Mouse (Mus musculus): Measurements from ENCODE around the gene Ippk. TPM values are rescaled to one million over a fixed set of nuclear protein-coding genes. Genes with fewer than 3 reads are reported as not detected.

Ippk gene
- 13.5 and 14.9 TPM in 2 replicates for polyA plus RNA-seq (2014; fragmentation: Nextera tagmentation; extraction: Ambion mirVana)

DNA sequence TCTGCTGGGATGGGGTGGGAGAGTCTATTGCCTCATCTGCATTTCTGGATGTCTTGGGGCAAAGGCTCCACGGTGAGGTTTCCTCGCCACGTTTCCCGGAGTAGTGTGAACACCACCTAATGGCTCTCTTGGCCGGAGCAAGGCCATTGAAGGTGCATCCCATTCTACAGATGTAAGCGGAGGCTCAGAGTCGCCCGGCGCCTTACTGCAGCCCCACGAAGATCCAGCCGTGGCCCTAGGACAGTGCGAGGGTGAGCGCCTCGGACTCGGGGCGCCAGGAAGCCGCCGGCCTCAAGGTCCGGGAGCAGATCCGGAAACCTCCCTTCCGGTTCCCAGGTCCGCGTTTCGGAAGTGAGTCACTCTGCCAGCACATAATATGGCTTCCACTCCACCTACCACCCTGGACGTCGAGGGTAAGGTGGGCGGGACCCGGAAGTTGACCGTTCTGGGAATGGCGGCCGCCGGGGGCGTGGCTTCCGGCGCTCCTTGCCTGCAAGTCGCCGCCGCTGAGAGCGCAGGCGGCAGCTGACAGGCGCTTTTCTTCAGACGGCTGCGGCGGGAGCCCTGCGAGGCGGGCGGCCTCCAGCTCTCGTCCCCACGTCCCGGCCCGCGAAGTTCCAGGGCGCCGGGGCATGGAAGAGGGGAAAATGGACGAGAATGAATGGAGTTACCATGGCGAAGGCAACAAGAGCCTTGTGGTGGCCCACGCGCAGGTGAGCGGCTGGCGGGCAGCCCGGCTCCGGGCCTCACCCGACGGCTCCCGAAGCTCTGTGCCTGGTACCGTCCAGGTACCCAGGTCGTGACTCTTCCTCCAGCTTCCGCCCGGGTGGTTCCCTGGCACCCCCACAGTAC lies at the start of gene Ippk:
Gene Ippk, plus strand, starts transcription at position 496 of the 852 bp plus-strand sequence.
- WGBS: under 1% methylated on average over 63 of the region's 69 CpGs
- Histone ChIP-seq H3K27me3 (ENCODE audit: control insufficient read depth, insufficient read depth, low read length) (no peaks in the 10 kb centered on the region), H3K27ac (replicated peaks; ENCODE audit: low read depth, low read length) (peak within 1 kb of the TSS; percentile 84), H3K9ac (replicated peaks; ENCODE audit: low read length) (peak within 1 kb of the TSS; percentile 90), H3K36me3 (replicated peaks; ENCODE audit: control insufficient read depth, insufficient read depth, low read depth, low read length) (no peaks in the 10 kb centered on the region), H3K4me1 (ENCODE audit: control insufficient read depth, insufficient read depth, low read length) (peaks cover 7% of the 10 kb centered on the region; the same call in 1 of the 2 replicates), H3K9me3 (replicated peaks; ENCODE audit: control insufficient read depth, low read length) (no peaks in the 10 kb centered on the region), H3K4me2 (ENCODE audit: low read depth, low read length) (peak within 1 kb of the TSS; percentile 81), H3K4me3 (ENCODE audit: low read depth, low read length) (peak within 1 kb of the TSS; percentile 80)
- DNase-seq (ENCODE audit: low spot score) (peak; percentile 98), ATAC-seq (replicated peaks; ENCODE audit: insufficient number of reproducible peaks, low FRiP score, low TSS enrichment, low read depth) (peak; percentile 98)

DNA sequence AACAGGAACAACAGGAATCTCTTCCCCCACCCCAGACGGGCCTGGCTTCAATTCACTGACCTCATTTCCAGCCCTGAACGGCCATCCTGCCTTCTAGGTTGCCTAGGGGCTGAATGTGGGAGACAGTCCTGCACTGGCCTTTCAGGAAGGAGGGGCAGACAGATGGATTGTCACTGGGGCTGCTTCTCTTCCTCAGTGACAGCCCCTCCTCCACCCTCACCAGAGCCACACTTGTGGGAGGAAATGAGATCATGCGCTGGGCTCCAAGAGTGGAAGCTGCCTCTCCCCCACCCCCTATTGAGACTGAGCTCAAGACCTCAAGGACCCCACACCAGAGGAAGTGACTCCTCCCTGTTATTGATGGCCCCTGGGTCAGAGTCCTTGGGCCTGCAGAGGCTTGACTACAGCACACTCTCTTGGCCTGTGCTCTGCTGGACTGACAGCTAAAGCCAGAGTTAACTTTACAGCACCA lies 49.6 kb upstream of the Ippk start:
- Histone ChIP-seq H3K27ac (replicated peaks; ENCODE audit: low read depth, low read length) (peak overlapping the region; percentile 52; the same call in 1 of the 2 replicates), H3K36me3 (replicated peaks; ENCODE audit: control insufficient read depth, insufficient read depth, low read depth, low read length) (no peaks in the 10 kb centered on the region), H3K4me3 (ENCODE audit: low read depth, low read length) (no peak overlapping the region), H3K27me3 (ENCODE audit: control insufficient read depth, insufficient read depth, low read length) (no peaks in the 10 kb centered on the region), H3K9ac (replicated peaks; ENCODE audit: low read length) (no peak overlapping the region; the same call in 1 of the 2 replicates), H3K9me3 (replicated peaks; ENCODE audit: control insufficient read depth, low read length) (no peaks in the 10 kb centered on the region), H3K4me2 (ENCODE audit: low read depth, low read length) (no peak overlapping the region), H3K4me1 (ENCODE audit: control insufficient read depth, insufficient read depth, low read length) (0 out of 2 replicates have a peak, but pooled peaks cover 2% of the 10 kb centered on the region)
- WGBS: 22% methylated on average over 3 of the region's 3 CpGs
- peak; percentile 43 for DNase-seq (ENCODE audit: low spot score)
- peak; percentile 51; the same call in 1 of the 2 replicates for ATAC-seq (replicated peaks; ENCODE audit: insufficient number of reproducible peaks, low FRiP score, low TSS enrichment, low read depth)

DNA sequence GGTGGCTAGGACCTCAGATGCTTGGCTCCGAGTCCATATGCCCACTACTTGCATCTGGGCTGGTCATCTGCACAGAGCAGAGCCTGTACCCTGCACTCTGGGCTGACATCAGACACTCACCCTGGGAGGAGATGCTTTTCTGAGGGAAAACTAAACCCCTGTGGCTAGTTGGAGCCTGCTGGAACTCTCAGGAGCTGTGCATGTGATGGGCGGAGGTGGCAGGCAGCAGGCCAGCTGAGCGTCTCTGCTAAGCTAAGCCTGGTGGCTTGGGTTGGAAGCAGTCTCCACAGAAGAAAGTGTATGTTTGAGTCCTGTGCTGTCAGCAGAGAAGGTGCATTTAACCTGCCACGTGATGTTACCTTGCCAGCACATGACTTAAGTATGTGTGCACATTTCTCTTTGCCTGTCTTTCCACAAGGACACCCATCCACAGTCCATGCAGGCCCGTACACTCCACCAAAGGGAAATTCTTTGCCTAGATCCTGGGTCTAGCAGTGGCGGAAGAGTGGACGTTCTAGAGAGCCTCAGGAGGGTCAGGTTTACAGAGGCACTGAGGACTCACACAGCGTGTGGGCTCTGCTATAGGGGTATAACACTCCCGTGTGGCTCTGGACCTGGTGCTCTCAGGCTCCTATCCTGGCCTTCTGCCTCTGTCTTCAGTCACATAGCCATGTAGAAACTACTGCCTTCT lies 48.5 kb upstream of the Ippk start:
- Histone ChIP-seq H3K4me3 (ENCODE audit: low read depth, low read length) (no peak overlapping the region), H3K9me3 (replicated peaks; ENCODE audit: control insufficient read depth, low read length) (no peaks in the 10 kb centered on the region), H3K27me3 (ENCODE audit: control insufficient read depth, insufficient read depth, low read length) (no peaks in the 10 kb centered on the region), H3K9ac (replicated peaks; ENCODE audit: low read length) (no peak overlapping the region), H3K36me3 (replicated peaks; ENCODE audit: control insufficient read depth, insufficient read depth, low read depth, low read length) (no peaks in the 10 kb centered on the region), H3K27ac (replicated peaks; ENCODE audit: low read depth, low read length) (no peak overlapping the region), H3K4me2 (ENCODE audit: low read depth, low read length) (no peak overlapping the region), H3K4me1 (ENCODE audit: control insufficient read depth, insufficient read depth, low read length) (0 out of 2 replicates have a peak, but pooled peaks cover 2% of the 10 kb centered on the region)
- DNase-seq (ENCODE audit: low spot score) (no peak), ATAC-seq (replicated peaks; ENCODE audit: insufficient number of reproducible peaks, low FRiP score, low TSS enrichment, low read depth) (no peak)
- WGBS: 82% methylated on average over 9 of the region's 9 CpGs

DNA sequence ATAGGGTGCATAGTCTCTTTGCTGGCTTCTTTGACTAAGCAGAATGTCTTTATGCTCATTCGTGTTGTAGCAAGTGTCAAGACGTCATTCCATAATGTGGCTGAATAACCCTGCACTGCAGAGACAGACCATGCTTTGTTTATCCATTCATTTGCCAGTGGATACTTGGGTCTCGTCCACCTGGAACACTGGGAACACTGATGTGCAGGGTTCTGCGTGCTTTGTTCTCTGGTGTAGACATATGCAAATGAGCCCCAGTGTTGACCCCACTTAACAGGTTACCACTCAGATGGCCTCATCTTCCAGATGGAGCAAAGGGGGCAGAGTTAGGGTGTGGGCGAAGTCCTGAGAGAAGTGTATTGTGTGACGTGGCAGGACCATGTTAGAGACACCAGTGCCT lies 46.7 kb upstream of the Ippk start:
- Histone ChIP-seq H3K36me3 (replicated peaks; ENCODE audit: control insufficient read depth, insufficient read depth, low read depth, low read length) (no peaks in the 10 kb centered on the region; the same call in 1 of the 2 replicates), H3K4me1 (ENCODE audit: control insufficient read depth, insufficient read depth, low read length) (0 out of 2 replicates have a peak, but pooled peaks cover 2% of the 10 kb centered on the region), H3K4me2 (ENCODE audit: low read depth, low read length) (no peak overlapping the region), H3K27ac (replicated peaks; ENCODE audit: low read depth, low read length) (no peak overlapping the region), H3K9ac (replicated peaks; ENCODE audit: low read length) (no peak overlapping the region), H3K9me3 (replicated peaks; ENCODE audit: control insufficient read depth, low read length) (no peaks in the 10 kb centered on the region), H3K4me3 (ENCODE audit: low read depth, low read length) (no peak overlapping the region), H3K27me3 (ENCODE audit: control insufficient read depth, insufficient read depth, low read length) (no peaks in the 10 kb centered on the region)
- DNase-seq (ENCODE audit: low spot score): no peak
- WGBS: 71% methylated on average over 6 of the region's 6 CpGs
- no peak for ATAC-seq (replicated peaks; ENCODE audit: insufficient number of reproducible peaks, low FRiP score, low TSS enrichment, low read depth)

DNA sequence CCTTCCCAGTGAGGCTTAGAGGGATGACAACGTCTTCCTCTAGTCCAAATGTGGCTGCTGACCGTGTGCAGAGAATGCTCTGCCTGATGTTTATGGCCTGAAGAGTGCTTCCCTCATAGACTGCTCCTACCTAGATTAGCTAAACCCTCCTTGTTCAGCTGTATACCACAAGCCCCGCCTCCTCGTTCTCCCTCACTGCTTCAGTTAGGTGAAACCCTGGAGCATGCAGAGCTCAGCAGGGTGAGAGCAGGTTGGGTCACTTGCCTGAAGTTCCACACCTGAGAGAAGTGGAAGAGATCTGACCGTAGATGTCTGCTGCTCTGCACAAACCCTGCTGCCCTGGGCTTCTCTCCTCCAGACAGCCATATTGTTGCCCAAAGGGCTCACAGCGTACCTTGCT lies 46.3 kb upstream of the Ippk start:
- Histone ChIP-seq H3K9me3 (replicated peaks; ENCODE audit: control insufficient read depth, low read length) (no peaks in the 10 kb centered on the region), H3K4me2 (ENCODE audit: low read depth, low read length) (no peak overlapping the region), H3K27me3 (ENCODE audit: control insufficient read depth, insufficient read depth, low read length) (no peaks in the 10 kb centered on the region), H3K36me3 (replicated peaks; ENCODE audit: control insufficient read depth, insufficient read depth, low read depth, low read length) (peaks cover 2% of the 10 kb centered on the region), H3K4me3 (ENCODE audit: low read depth, low read length) (no peak overlapping the region), H3K9ac (replicated peaks; ENCODE audit: low read length) (no peak overlapping the region), H3K27ac (replicated peaks; ENCODE audit: low read depth, low read length) (no peak overlapping the region), H3K4me1 (ENCODE audit: control insufficient read depth, insufficient read depth, low read length) (0 out of 2 replicates have a peak, but pooled peaks cover 2% of the 10 kb centered on the region)
- 85% methylated on average over 6 of the region's 6 CpGs for WGBS
- ATAC-seq (replicated peaks; ENCODE audit: insufficient number of reproducible peaks, low FRiP score, low TSS enrichment, low read depth) (no peak), DNase-seq (ENCODE audit: low spot score) (no peak)

DNA sequence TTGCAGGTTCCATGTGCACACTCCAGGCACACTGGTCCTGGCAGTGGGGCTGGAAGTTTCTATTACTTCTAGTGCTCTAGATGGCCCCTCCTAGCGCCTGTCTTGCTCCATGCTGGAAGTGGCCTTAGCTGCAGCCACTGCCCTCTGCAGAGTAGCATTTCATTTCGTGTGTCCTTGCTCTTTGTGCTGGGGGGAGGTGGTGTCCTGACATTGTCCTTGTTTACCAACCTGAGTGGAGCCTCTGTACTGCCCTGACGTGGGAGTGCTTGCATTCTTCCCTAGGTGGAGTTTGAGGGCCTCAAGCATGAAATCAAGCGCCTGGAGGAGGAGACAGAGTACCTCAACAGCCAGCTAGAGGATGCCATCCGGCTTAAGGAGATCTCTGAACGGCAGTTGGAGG lies 43.4 kb upstream of the Ippk start:
- Histone ChIP-seq H3K4me3 (ENCODE audit: low read depth, low read length) (no peak overlapping the region), H3K4me2 (ENCODE audit: low read depth, low read length) (no peak overlapping the region), H3K36me3 (replicated peaks; ENCODE audit: control insufficient read depth, insufficient read depth, low read depth, low read length) (peaks cover 9% of the 10 kb centered on the region), H3K27me3 (ENCODE audit: control insufficient read depth, insufficient read depth, low read length) (no peaks in the 10 kb centered on the region), H3K4me1 (ENCODE audit: control insufficient read depth, insufficient read depth, low read length) (no peaks in the 10 kb centered on the region), H3K9me3 (replicated peaks; ENCODE audit: control insufficient read depth, low read length) (no peaks in the 10 kb centered on the region), H3K27ac (replicated peaks; ENCODE audit: low read depth, low read length) (no peak overlapping the region), H3K9ac (replicated peaks; ENCODE audit: low read length) (no peak overlapping the region)
- 79% methylated on average over 6 of the region's 6 CpGs for WGBS
- ATAC-seq (replicated peaks; ENCODE audit: insufficient number of reproducible peaks, low FRiP score, low TSS enrichment, low read depth): no peak
- no peak for DNase-seq (ENCODE audit: low spot score)

DNA sequence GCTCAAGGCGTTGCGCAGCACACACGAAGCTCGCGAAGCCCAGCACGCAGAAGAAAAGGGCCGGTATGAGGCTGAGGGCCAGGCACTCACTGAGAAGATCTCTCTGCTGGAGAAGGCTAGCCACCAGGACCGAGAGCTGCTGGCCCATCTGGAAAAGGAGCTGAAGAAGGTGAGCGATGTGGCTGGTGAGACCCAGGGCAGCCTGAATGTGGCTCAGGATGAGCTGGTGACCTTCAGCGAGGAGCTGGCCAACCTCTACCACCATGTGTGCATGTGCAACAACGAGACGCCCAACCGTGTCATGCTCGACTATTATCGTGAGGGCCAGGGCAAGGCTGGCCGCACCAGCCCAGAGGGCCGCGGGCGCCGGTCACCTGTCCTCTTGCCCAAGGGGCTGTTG lies 41.7 kb upstream of the Ippk start:
- Histone ChIP-seq H3K4me2 (ENCODE audit: low read depth, low read length) (no peak overlapping the region), H3K27ac (replicated peaks; ENCODE audit: low read depth, low read length) (no peak overlapping the region), H3K4me3 (ENCODE audit: low read depth, low read length) (no peak overlapping the region), H3K36me3 (replicated peaks; ENCODE audit: control insufficient read depth, insufficient read depth, low read depth, low read length) (peaks cover 9% of the 10 kb centered on the region), H3K4me1 (ENCODE audit: control insufficient read depth, insufficient read depth, low read length) (no peaks in the 10 kb centered on the region), H3K9ac (replicated peaks; ENCODE audit: low read length) (no peak overlapping the region), H3K27me3 (ENCODE audit: control insufficient read depth, insufficient read depth, low read length) (no peaks in the 10 kb centered on the region), H3K9me3 (replicated peaks; ENCODE audit: control insufficient read depth, low read length) (no peaks in the 10 kb centered on the region)
- no peak for ATAC-seq (replicated peaks; ENCODE audit: insufficient number of reproducible peaks, low FRiP score, low TSS enrichment, low read depth)
- 92% methylated on average over 20 of the region's 20 CpGs for whole genome bisulfite sequencing
- DNase-seq (ENCODE audit: low spot score): no peak

Data from embryonic facial prominence, embryonic 11.5 days (tissue).